Mouse (Mus musculus): Measurements from ENCODE around the gene Slc29a2.

- TF ChIP-seq CTCF (IDR thresholded peaks at IDR 0.05; ENCODE audit: control insufficient read depth, insufficient read depth, insufficient replicate concordance, low read depth, low read length) (no peak), POLR2A (IDR thresholded peaks at IDR 0.05; ENCODE audit: control insufficient read depth, low read depth, low read length) (no peak)
Measured at GRCm38 (mm10) chr19:4992904-4993303, 30.8 kb upstream of the Slc29a2 start.

Measured in testis, adult 2 months (tissue).